Mouse (Mus musculus): ENCODE data around the gene Zfp523.

Zfp523 gene

GRCm38 (mm10) chr17:28161310-28161881 lies 15.5 kb upstream of the Zfp523 start:
- DNase-seq = no peak

DNA sequence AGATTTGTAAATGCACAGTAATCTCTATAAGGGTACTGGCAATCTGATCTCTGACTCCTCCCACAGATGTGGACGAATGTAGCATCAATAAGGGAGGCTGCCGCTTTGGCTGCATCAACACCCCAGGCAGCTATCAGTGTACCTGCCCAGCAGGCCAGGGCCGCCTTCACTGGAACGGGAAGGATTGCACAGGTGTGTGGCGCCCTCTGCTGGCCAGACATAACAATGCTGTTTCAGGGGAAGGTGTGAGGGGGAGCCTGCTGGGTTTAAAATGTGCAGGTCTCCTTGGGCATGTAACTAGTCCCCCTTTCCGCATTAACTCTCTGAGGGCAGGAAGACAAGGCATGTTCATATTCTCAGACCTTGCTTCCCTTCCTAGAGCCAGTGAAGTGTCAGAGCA lies 13.3 kb upstream of the Zfp523 start:
- DNase-seq = peak; percentile 73

DNA sequence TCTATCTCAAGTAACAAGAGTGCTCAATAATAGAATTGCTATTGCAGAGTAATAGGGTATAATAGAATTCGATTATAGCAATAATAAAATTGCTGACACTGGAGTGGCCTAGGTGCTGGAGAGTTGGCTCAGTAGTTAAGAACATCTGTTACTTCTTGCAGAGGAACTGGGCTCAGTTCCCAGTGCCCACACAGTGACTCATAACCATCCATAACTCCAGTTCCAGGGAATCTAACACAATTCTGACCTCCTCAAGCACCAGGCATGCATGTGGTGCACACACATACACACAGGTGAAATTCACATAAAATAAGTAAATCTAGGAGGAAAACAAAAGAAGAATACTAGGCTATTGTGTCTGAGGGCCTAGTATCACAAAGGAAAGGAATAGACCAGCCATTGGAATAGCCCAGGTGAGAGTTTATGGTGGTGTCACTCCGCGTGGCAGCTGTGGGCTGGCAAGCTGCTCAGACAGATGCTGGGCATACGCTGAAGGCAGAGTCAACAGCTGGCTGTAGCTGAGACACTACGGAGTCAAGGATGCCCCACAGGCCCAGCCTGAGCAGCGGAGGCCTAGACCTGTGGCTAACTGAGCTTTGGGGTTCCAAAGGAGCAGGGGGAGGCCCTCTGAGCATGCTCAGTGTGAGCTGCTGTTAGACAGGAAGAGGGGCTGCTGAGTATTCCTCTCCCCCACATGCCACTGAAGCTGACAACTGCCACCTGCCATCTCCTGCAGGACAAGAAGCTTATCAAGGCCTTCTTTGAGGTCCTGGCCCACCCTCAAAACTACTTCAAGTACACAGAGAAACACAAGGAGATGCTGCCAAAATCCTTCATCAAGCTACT lies 6.2 kb upstream of the Zfp523 start:
- DNase-seq = no peak

DNA sequence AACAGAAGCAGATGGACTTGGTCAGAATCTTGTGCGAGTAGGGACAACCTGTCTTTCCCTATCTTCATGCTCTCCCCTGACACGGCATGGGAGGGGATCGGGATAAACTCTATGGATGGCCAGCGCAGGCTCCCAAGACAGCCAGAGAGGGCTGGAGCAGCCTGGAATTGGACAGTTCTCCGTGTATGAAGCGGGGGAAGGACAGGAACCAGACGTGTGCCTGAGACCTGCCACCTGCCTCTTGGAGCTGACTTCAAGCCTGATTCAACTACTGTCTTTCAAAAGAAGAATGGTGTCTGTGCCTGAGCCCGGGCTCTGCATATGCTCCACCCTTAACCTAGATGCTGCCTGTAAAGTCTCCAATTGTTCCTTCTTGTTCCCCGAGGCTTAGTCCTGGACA lies 4.2 kb upstream of the Zfp523 start:
- DNase-seq = no peak

GRCm38 (mm10) chr17:28177540-28178046 lies 664 bp downstream of the Zfp523 start:
- no peak for DNase-seq

- no peak for DNase-seq
These were observed 3.4 kb downstream of the Zfp523 start for GRCm38 (mm10) chr17:28180331-28180730.

- no peak for DNase-seq
These were observed 4.0 kb downstream of the Zfp523 start for GRCm38 (mm10) chr17:28180783-28181544.

DNA sequence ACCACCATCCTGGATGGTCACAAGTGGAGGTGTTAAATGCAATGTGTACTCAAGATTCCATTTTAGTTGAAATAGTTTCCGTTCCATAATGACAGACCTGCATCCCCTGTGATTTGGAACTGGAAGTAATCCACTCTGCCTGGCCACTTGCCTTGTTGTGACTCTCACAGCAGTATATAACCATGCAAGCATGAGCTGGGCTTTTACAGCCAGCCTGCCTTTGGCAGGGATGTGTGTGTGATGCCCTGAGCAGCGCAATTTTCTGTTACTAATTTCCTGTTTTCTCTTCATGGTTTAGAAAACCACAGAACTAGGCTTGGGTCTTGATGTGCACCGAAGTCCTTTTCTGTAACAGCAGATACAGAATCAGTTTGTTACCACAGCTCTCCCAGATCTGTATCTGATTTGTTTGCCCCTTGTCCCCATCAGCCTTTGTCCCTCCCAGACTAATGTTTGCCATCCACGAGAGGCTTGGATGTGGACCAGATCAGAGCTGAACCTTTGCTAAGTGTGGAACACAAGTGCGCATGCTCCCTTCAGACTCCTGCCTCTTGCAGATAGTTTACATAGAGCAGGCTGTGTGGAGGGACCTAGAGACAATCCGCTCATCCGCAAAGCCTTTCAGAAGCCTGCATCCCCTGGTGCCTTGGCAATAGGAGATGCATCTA lies 8.2 kb downstream of the Zfp523 start:
- no peak for DNase-seq

DNA sequence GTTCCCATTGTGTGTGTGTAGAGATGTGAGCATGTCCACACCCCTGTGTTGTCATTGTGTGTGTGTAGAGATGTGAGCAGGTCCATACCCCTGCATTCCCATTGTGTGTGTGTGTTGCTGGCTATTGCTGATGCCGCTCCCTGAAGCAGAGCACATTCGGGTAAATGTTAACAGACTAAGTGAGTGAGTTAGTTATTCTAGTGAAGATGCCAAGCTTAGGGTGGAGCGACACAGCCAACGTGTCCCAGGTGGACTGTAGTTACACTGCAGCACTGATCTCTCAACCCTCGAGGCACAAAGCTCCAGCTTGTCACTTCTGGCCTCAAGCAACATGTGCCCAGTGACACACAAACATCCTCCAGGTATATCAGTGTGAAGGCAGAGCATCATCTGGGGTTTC lies 11.4 kb downstream of the Zfp523 start:
- DNase-seq = no peak

DNA sequence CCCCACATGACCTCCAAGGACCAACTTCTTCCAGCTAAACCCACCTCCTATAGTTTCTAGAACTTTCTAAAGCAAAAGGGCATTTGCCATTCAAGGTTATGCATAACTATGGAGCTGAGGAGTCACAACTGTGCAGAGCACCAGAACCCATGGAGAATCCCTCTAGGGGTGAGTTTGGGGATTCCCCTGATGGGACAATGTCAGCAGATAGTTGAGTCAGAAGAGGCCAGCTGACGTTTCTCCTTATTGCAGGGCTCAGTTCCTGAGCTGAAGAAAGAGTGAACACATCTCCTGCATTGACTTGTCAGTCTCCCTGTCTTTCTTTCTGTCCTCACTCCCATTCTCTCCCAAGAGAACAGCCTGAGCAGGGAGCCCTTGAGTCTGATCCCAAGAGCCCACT lies 15.8 kb downstream of the Zfp523 start:
- DNase-seq = no peak

- no peak for DNase-seq
These were observed 16.6 kb downstream of the Zfp523 start for GRCm38 (mm10) chr17:28193559-28193958.

DNA sequence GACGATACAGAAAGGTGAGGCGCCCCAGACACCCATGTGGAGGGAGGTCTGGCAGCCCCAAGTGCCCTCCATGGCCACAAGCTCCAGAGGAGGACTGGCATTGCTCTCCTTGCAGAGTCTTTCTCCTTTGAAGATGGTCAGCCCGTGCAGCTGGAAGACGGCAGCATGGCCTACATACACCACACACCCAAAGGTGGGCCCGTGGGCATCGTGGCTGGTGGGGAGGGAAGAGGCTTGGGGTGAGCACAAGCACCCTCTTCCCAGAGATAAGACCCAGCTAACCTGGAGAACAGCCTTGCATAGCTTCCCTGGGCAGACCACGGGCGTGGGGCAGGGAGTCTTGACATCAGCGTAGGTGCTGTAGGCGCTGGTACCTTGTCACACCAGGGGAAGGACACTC lies 18.1 kb downstream of the Zfp523 start:
- no peak for DNase-seq

DNA sequence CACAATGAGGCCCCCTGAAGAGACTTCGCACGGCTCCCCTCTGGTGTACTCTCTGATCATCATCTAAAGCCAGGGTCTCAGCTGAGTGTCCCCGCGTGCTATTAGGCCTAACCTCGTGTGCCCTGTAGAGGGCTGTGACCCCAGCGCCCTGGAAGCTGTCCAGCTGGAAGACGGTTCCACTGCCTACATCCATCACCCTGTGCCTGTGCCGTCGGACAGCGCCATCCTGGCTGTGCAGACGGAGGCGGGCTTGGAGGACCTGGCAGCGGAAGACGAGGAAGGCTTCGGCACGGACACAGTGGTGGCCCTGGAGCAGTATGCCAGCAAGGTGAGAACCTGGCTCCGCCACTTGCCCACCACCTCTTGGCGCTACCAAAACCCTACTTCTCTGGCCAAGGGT lies 20.7 kb downstream of the Zfp523 start:
- DNase-seq = no peak

GRCm38 (mm10) chr17:28201982-28202381 lies 25.1 kb downstream of the Zfp523 start:
- no peak for DNase-seq

DNA sequence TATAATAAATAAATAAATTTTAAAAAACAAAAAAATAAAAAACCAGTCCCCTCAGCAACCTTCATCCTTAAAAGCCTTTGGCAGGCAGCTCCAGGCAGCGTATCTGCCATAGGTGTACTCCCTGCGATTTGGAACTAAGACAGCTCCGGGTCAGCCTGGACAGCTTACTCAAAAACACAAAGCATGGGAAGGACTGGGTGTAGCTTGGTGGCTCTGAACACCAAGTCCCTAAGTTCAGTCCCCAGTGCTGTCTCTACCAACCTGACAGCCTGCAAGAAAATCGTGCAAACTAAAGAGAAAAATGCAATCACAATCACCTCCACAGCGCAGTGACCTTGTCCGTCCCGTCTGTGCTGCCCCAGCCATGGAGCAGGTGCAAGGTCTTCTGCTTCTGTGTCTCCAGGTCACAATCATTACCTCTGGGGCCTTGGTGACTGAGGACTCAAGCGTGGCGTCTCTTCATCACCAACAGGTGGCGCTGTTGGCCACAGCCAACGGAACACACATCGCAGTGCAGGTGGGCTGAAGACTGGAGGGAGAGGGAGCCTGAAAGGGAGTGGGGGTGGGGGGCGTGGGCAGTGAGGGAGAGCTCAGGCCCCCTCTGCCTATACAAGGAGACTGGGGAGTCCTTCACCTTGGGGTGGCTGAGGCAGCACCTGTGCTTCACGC lies 27.3 kb downstream of the Zfp523 start:
- peak; percentile 43 for DNase-seq

- no peak for DNase-seq
These were observed 28.5 kb downstream of the Zfp523 start for GRCm38 (mm10) chr17:28205443-28205842.

GRCm38 (mm10) chr17:28207092-28207491 lies 30.2 kb downstream of the Zfp523 start:
- DNase-seq = no peak

DNA sequence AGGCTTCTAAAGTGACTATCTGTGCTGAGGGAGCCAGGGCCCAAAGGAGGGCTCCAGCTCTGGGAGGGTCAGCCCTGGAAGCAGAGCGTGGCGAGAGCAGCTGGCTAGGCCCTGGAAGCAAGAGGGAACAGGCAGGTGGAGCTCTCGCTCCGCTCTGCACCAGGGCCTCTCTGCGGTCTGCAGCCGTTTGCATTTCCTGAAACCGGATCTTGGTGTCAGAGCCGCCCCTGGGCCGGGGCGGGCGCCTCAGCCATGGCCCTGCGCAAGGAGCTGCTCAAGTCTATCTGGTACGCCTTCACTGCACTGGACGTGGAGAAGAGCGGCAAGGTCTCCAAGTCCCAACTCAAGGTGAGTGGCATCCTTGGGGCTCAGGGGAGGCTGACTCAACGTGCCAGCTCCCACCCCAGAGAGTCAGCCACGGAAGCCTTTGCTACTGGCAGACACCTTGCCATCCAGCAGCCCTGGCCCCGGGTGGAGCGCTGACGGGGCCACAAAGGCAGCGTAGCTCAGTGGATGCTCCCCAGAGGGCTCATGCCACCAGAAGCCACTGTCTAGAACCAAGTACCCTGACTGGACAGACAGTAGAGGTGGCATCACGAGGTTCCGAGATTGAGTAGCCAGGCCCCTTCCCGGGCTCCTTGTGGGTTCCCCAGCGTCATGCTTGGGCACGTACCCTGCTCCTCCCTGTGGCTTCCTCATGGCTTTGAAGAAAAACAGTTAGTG lies 30.8 kb downstream of the Zfp523 start, which contains the start of gene Def6:
TSS of gene Def6 (plus strand) at position 188 of the 723 bp plus-strand sequence.
- no peak for DNase-seq

DNA sequence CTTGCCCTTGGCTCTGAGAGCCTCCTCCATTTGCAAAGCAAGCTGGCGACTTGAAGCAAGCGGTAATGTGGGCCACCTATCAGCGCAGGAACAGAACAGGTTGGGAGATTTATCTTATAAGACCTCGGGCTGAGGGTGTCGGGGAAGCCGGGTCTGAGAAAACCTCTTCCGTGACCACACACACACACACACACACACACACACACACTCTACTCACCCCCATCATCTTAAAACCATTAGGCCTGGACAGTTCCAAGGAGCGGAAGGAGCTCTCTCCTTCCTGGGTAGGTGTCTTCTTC lies 31.3 kb downstream of the Zfp523 start:
- DNase-seq = no peak

- DNase-seq = no peak
These were observed 32.7 kb downstream of the Zfp523 start for GRCm38 (mm10) chr17:28209457-28210110.

DNA sequence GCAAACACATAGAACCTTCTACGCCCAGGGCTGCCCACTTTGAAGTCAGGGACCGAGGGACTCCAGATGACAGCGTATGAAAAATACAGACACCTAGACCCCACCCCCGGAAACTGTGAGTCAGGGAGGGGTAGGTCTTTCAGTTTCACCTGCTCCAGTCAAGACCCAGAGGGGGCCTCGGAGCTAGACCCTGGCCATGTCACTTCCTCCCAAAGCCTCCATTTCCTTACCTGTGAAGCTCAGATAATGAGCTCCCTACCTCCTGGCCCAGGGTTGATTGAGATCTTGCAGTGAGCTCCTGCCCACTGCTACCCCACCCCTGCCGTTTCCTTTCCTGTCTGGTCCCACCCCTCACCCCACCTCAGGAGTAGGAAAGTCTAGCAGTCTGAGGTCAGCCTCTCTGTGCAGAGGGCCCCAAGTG lies 35.0 kb downstream of the Zfp523 start:
- DNase-seq = no peak
